Mouse (Mus musculus): ENCODE results near the gene Akirin1. TPM values are rescaled to one million over a fixed set of nuclear protein-coding genes. Genes with fewer than 3 reads are reported as not detected.

Gene Akirin1
- 10 to 100 TPM; 19.4 to 28.8 (median 24.9) TPM for total RNA-seq (2022)

GRCm38 (mm10) chr4:123750152-123750651 lies at the start of gene Akirin1:
Gene Akirin1, minus strand, starts transcription at chr4:123750345.
- DNase-seq (ENCODE audit: low spot score) = peak; percentile 95

GRCm38 (mm10) chr4:123797856-123798255 lies 47.7 kb upstream of the Akirin1 start:
- DNase-seq (ENCODE audit: low spot score) = no peak

GRCm38 (mm10) chr4:123797403-123797802 lies 47.3 kb upstream of the Akirin1 start:
- DNase-seq (ENCODE audit: low spot score) = no peak

DNA sequence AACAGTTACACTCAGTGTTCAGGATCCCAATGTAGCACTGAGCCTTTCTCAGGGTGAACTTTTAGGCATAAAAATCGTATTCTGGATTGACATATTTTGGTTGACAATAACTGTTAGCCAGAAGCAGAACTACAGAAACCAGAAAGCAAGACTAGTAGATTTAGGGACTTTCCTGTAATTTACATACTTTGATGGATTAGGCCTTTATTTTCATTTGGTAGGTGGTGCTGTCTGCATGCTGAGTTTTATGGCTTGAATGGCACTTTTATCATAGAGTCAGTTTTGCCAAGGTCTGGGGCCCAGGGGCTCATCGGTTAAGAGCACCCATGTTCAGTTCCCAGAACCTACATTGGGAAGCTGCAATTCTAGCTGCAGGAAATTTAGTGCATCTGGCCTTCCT lies 44.9 kb upstream of the Akirin1 start:
- DNase-seq (ENCODE audit: low spot score) = no peak

GRCm38 (mm10) chr4:123793136-123793535 lies 43.0 kb upstream of the Akirin1 start:
- DNase-seq (ENCODE audit: low spot score) = no peak

- no peak for DNase-seq (ENCODE audit: low spot score)
Observed at GRCm38 (mm10) chr4:123792666-123793065, 42.5 kb upstream of the Akirin1 start.

DNA sequence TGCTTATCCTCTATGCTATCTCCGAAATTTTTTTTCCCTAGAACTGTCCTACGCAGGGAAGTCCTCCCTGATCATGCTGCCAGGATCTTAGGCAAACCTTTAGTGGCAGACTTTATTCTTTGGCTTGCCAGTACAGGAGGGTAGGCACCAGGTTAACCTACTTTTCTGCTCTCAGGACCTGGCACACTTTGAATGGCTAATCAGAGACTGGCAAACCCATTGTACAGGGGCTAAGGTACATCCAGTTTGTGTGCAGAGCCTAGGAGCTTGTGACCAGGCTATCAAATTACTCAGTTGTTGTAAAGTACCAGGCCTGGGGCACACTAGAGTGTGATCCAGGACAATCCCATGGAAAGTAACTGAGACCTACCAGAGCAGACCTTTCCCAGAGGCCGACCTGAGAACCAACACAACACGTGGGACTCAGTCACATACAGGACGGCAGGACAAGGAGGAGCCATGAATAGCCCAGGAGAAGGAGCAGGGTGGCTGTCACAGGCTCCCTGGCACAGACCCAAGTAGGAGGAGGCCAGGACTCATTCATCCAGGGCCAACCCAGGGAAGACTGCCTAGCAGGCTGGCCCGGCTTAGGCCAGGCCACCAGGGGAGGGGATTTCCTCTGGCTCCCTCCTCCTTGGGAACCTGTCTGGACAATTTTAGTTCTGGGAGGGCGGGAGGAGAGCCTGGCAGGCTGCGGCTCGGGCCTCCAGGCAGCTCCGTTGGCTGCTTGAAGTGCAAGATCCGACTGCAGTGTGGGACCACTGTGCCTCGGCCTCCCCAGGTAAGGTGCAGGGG lies 37.2 kb upstream of the Akirin1 start, which contains the start of gene Rhbdl2:
TSS of gene Rhbdl2 (plus strand) at position 684 of the 795 bp plus-strand sequence.
- peak; percentile 76 for DNase-seq (ENCODE audit: low spot score)

DNA sequence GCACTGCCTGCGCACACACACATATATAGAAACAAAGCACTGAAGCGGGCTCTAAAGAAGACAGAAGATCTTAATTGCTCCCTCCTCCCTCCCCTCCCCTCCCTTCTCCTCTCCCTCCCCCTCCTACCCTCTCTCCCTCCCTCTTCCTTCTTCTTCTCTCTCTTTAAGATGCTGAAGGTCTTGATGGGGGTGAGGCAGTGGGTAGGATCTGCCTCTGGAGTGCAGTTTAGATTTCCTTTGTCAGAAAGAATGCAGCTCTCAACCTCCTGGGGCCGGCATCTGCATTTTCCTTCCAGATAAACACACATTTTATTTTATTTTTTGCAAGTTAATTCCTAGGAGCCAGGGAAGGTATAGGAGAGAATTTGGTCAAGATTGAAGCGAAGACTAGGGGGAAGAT lies 18.1 kb upstream of the Akirin1 start:
- no peak for DNase-seq (ENCODE audit: low spot score)

DNA sequence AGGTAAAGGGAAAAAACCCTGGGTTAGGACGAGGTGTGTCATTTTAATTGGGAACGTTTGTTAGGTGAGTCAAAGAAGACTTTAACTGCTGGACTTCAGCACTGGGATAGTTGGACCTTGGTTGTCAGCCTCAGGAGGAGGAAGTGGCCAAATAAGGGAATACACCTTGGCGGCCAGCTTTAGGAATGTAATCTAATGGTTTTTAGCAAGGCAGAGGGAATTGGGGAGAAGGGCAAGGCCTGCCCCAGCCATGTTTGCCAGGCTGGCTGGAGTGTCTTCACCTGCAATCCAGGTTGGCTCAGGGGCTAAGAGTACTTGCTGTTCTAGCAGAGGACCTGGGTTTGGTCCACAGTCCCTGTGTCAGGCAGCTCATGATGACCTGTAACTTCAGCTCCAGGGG lies 17.7 kb upstream of the Akirin1 start:
- no peak for DNase-seq (ENCODE audit: low spot score)

DNA sequence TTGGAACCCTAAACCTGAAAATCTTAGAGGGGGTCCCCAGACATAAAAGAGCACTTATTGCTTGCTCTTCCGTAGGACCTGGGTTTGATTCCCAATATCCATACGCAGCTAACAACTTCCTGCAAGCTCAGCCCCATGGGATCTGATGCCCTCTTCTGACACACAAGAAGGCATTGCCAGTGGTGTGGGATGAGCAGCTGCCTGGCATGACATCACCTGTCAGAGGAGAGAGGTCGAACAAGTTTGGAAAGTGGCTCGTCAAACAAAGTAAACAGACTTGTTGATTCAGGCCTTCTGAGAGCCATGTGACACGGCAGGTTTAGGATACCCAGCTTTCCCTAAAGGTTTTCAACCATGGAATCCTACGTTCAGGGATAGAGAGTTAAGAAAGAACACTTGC lies 14.9 kb upstream of the Akirin1 start:
- no peak for DNase-seq (ENCODE audit: low spot score)

- no peak for DNase-seq (ENCODE audit: low spot score)
Observed at GRCm38 (mm10) chr4:123758306-123758705, 8.2 kb upstream of the Akirin1 start.

DNA sequence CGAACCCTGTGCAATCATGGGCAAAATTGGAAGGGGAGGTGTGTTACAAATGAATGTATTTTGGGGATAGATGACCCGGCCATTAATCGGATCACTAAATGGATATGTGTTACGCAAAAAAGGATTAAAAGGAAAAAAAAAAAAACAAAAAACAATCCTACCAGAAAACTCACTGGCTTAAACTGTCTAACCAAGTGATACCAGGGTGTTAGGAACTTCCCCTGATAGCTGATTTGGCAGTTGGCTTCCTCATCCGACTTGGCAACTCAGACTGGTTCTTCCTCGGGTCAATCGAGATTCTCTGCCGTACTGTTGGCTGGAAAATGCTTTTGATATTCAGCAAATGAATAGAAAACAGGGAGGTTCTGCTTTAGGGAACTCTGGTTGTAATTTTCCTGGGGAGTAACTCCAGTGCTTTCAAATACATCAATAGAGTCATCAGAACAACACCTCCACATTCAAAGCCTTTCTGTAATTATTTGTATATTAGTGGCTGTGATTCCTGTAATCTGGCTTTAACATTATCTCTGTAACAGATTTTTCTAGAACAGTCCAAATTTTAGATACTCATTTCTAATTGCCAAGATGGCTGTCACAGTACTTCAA lies 665 bp upstream of the Akirin1 start:
- DNase-seq (ENCODE audit: low spot score) = peak; percentile 53

DNA sequence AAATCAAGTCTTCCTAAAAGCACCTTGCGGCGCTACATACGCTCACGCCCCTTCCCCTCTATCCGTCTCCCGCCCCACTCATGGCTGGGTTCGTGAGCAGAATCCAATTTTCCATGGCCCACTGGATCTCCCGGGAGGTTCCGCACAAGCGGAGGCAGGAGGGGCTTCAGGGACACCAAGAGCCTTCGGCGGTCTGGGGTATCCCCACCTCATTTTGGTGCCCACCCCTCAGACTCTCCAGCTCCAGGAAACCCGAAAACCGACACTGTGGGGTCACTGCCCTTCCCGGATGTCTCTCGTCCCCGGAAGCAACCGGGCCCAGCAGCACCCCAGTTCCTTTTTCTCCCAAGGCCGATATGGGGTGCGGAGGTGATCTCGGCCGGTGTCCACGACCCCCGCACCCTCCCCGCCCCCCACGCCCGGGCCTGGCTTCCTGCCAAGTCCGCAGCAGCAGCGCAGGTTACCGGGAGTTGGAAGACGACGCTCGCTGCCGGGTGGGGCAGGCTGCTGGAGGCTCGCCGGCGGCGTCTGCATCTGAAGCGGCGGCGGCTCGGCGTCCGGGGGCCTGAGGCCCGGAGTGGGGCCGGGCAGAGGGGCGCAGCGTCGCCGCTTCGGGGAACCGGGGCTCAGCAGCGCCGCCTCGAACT lies 538 bp downstream of the Akirin1 start:
- DNase-seq (ENCODE audit: low spot score) = no peak

DNA sequence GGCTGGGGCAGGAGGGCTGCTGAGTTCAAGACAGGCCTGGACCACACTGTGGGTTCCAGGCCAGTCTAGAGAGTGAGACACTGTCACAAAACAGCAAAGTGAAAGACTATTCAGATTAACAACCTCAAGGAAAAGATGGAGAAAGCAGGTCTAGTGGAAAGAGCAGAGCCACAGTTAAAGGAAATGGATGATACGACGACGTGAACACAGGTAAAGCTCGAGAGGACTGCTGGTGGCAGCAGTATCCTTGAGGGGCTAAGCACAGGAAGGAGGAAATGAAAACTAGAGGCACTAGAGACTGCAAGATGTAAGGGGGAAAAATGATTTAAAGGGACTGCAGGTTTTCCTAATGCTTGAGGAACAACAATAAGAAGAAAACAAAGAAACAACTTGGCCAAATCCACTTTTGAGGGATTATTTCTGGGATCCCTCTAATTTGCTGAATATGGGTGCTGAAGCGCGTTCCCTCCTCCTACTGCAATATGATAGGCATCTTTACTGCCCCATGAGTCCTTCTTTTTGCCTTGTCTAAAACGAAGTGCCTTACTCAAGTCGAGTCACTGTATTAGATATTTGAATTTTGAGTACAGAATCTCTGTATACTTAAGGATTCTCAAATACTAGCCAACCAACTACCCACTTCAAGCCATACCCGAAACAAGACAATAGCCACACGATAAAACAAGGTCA lies 1.3 kb downstream of the Akirin1 start:
- DNase-seq (ENCODE audit: low spot score) = no peak

DNA sequence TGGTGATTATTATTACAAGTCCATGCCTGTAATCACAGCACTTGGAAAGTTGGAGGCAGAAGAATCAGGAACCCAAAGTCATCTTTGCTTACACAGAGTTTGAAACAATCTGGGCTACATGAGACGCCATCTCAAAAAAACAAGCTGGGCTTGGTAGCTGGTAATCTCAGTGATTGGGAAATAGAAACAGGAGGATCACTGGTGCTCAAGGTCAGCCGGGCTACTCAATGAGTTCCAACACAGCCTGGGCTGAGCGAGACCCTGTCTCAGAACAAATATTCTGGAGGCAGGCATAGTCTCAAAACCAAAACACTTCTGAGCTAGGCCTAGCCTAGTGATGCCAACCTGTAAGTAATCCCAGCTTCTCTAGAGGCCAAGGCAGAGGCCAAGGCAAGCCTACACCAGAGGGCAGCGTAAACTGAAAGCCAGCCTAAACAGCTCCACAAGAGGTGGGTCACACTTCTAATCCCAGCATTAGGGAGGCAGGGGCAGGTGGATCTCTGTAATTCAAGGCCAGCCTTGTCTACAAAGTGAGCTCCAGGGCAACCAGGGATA lies 4.8 kb downstream of the Akirin1 start:
- DNase-seq (ENCODE audit: low spot score) = no peak

DNA sequence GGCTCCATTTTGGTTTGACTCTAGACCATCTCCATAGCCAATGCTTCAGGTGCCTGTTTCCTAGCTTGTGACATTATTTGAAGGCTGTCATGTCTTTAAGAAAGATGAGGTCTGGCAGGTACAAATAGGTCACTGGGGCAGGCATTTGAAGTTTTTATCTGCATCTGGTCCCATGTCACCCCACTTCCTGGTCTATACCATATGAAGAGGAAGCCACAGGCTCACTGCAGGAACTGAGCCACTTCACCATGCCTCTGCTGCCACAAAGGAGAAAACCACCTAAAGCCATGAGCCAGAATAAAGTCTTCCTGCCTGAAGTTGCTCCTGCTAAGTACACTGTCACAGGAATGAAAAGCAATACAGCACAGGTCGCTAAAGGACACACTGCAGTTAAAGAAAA lies 7.3 kb downstream of the Akirin1 start:
- DNase-seq (ENCODE audit: low spot score) = no peak

DNA sequence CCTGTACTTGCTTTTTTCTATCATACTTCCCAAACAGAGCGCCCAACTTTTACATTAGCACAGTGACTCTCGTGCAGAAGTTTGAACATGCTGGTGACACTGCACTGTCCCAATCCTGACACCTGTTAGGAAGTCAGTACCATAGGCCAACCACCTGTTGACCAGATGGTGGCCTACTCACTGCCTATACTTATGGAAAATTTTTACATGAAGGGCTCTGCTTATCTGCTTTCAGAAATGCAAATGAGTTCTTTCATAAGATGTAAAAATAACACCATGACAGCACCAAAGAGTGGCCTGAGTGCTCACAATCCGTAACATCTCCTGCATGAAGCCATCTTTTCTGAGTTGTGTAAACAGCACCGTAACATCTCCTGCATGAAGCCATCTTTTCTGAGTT lies 11.4 kb downstream of the Akirin1 start:
- no peak for DNase-seq (ENCODE audit: low spot score)

GRCm38 (mm10) chr4:123733532-123733931 lies 16.6 kb downstream of the Akirin1 start:
- DNase-seq (ENCODE audit: low spot score) = no peak

GRCm38 (mm10) chr4:123732921-123733320 lies 17.2 kb downstream of the Akirin1 start:
- DNase-seq (ENCODE audit: low spot score) = no peak

- no peak for DNase-seq (ENCODE audit: low spot score)
Observed at GRCm38 (mm10) chr4:123732163-123732910, 17.8 kb downstream of the Akirin1 start.

DNA sequence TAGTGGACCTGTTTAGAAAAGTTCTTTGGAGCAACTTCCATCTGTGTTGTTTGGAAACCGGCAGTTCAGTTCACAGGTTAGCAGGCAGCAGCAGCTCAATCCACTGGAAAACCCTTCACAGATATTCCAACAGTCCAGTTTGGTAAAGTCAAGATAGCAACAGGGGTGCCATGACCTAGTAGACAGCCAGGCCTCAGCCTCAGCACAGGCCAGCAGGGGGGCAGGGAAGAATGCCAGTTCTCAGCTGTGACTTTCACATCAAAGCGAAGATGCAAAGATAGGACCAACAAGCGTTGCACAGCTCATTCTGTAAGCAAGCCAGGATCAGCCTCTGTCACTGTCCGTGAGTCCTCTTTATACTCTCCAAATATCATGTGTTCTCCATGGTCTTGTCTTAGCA lies 28.4 kb downstream of the Akirin1 start:
- DNase-seq (ENCODE audit: low spot score) = no peak

Measured in heart, adult 8-10 months (tissue).